Mouse (Mus musculus): ENCODE data around the gene Shf. TPM values are rescaled to one million over a fixed set of nuclear protein-coding genes. Genes with fewer than 3 reads are reported as not detected.
"Not testable (repeated sequence)": the region's sequence is repeated elsewhere in the genome, so short reads cannot be mapped to it uniquely, and the experiment has no call there.

Shf gene
- polyA plus RNA-seq, 1 experiment = 9.6 TPM

DNA sequence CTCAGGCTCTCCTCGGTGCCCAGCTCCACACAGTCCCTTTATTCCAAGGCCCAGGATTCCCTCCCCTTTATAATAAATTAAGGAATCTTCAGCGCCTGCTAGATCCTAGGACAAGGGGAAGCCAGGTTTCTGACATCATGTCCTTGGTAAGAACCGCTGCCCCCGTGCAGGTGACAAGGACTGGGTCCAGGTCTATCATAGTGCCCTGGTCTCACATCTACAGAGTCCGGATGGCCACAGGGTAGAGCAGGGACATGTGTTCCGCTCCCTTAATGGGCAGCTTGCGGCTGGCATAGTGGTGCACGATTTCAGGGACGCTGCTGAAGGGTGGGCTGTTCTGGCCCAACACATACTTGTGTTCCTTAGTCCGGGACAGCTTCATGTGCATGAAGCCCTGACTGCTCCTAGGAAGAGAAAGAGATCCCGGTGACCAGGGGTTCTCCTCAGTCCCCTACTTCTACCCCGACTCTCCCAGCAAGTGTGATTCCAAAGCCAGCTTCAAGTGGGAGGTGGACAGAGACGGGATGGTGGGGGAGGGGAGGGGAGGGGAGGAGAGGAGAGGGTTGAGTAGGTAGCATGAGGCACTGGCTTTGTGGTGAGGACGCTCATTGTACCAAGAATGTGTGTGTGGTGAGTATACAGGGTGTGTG, 19.7 kb downstream of the Shf start:
- TF ChIP-seq POLR2A (IDR thresholded peaks at IDR 0.05; ENCODE audit: borderline replicate concordance, control insufficient read depth, low read depth, low read length) = no peak
- TF ChIP-seq CTCF (IDR thresholded peaks at IDR 0.05; ENCODE audit: control insufficient read depth, insufficient read depth, low read length) = no peak
- Histone ChIP-seq H3K4me1 (ENCODE audit: control insufficient read depth, insufficient read depth, low read length) (no peaks in the 10 kb centered on the region; the same call in 1 of the 2 replicates), H3K4me3 (replicated peaks; ENCODE audit: control insufficient read depth, low read depth, low read length) (peak overlapping the region; percentile 85), H3K27ac (ENCODE audit: control insufficient read depth, insufficient read depth, low read depth, low read length, poor library complexity) (peak overlapping the region; percentile 85; the same call in 1 of the 2 replicates)
- 30% methylated on average over 14 of the region's 14 CpGs for WGBS

DNA sequence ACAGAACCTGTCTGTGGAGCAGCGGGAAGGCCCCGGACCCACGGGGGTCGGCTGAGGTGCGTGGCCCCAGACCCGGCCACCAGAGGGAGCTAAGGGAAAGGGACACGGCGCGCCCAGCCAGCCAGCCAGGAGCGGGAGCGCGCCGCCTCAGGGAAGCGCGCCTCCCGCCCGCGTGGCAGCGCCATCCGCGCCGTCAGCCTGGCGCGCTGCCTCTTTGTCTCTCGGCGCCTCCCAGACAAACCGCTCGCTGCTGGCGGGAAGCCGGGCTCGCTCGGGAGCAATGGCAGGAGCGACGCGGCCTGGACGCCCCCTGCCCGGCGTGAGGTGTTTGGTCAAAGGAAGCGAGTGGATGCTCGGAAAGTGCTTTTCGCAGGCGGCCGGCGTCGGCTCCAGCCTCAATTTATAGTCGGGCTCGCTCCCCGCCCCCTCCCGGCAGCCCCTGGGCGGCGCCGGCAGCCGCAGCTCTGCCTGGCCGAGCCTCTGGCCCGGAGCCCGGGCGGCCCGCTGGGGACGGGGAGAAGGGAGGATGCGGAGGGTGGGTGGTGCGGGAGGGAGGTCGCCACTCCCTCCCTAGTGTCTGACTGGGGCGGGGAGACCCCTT, 20.3 kb downstream of the Shf start:
- under 1% methylated on average over 61 of the region's 63 CpGs for WGBS
- peak overlapping the region; percentile 85 for H3K27ac ChIP-seq (ENCODE audit: control insufficient read depth, insufficient read depth, low read depth, low read length, poor library complexity)
- H3K4me1 ChIP-seq (ENCODE audit: control insufficient read depth, insufficient read depth, low read length) = no peaks in the 10 kb centered on the region; the same call in 1 of the 2 replicates
- TF ChIP-seq CTCF (IDR thresholded peaks at IDR 0.05; ENCODE audit: control insufficient read depth, insufficient read depth, low read length) (peak; percentile 66), POLR2A (IDR thresholded peaks at IDR 0.05; ENCODE audit: borderline replicate concordance, control insufficient read depth, low read depth, low read length) (peak; percentile 68; the same call in 1 of the 2 replicates)
- peak overlapping the region; percentile 85 for H3K4me3 ChIP-seq (replicated peaks; ENCODE audit: control insufficient read depth, low read depth, low read length)

DNA sequence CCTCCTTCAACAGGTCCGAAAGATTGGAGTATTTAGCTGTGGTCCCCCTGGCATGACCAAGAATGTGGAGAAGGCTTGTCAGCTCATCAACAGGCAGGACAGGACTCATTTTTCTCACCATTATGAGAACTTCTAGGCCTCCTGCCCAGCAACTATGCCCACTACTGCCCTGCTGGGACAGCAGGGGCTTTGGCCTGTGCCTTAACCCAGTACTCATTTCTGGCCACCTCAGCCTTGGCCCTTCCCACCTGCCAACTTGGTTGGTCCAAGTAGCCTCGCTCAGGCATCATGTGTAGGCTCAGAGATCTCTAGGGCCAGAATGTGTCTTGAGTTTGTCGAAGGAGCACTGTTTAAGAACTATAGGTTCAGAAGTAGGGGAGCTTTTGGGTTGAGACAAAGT, 21.7 kb downstream of the Shf start:
- no peak overlapping the region for H3K4me3 ChIP-seq (replicated peaks; ENCODE audit: control insufficient read depth, low read depth, low read length)
- TF ChIP-seq POLR2A (IDR thresholded peaks at IDR 0.05; ENCODE audit: borderline replicate concordance, control insufficient read depth, low read depth, low read length) (no peak), CTCF (IDR thresholded peaks at IDR 0.05; ENCODE audit: control insufficient read depth, insufficient read depth, low read length) (no peak)
- H3K4me1 ChIP-seq (ENCODE audit: control insufficient read depth, insufficient read depth, low read length) = no peaks in the 10 kb centered on the region; the same call in 1 of the 2 replicates
- WGBS = 81% methylated on average over 3 of the region's 3 CpGs
- no peak overlapping the region for H3K27ac ChIP-seq (ENCODE audit: control insufficient read depth, insufficient read depth, low read depth, low read length, poor library complexity)

DNA sequence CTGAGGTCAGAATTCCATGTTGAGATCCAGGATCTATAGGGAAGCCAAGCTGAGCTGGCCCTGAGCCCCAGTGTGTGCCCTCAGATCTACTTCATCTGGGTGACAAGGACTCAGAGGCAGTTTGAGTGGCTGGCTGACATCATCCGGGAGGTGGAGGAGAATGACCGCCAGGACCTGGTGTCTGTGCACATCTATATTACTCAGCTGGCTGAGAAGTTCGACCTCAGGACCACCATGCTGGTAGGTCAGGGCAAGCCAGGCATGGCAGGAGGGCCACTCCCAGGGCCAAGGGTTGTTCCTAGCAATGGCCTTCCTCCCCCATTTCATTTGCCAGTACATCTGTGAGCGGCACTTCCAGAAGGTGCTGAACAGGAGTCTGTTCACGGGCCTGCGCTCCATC, 22.8 kb downstream of the Shf start:
- 79% methylated on average over 6 of the region's 6 CpGs for WGBS
- not testable (repeated sequence) for H3K4me3 ChIP-seq (replicated peaks; ENCODE audit: control insufficient read depth, low read depth, low read length); H3K27ac ChIP-seq (ENCODE audit: control insufficient read depth, insufficient read depth, low read depth, low read length, poor library complexity); H3K4me1 ChIP-seq (ENCODE audit: control insufficient read depth, insufficient read depth, low read length)

DNA sequence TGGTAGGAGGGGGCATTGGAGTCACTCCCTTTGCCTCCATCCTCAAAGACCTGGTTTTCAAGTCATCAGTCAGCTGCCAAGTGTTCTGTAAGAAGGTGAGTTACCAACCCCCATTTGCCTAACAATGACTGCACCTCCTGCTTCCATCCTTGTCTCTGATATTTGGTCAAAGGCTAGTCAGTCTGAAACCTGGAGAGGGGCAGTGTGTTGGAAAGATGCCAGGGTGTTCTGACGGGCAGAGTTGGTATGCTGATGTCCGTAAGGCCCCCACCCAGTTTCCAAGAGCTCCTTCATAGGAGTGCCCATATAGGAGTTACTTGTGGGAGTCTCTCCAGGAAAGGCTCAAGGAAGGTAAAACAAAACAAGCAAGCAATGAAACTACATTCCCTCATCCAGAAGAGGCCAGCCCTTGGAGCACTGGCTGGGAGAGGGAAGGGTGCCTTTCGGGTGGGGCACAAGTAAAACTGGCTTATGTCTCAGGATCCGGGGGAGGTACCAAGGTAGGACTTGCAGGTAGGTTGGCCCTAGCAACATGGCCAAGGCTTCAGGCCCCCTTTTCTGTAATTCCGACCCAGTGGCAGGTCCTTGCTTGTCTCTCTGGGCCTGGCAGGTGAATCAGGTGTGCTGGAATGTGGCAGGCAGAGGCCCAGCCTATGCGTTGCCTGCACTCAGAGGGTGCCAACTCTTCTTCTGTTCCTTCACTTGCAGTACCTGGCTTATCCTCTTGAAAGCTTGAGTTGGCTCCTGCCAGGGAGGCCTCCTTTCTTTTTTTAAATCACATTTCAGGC, 23.7 kb downstream of the Shf start:
- WGBS = 88% methylated on average over 6 of the region's 6 CpGs
- H3K4me1 ChIP-seq (ENCODE audit: control insufficient read depth, insufficient read depth, low read length) = no peaks in the 10 kb centered on the region; the same call in 1 of the 2 replicates
- TF ChIP-seq POLR2A (IDR thresholded peaks at IDR 0.05; ENCODE audit: borderline replicate concordance, control insufficient read depth, low read depth, low read length) = no peak
- no peak overlapping the region for H3K27ac ChIP-seq (ENCODE audit: control insufficient read depth, insufficient read depth, low read depth, low read length, poor library complexity)
- H3K4me3 ChIP-seq (replicated peaks; ENCODE audit: control insufficient read depth, low read depth, low read length) = no peak overlapping the region

DNA sequence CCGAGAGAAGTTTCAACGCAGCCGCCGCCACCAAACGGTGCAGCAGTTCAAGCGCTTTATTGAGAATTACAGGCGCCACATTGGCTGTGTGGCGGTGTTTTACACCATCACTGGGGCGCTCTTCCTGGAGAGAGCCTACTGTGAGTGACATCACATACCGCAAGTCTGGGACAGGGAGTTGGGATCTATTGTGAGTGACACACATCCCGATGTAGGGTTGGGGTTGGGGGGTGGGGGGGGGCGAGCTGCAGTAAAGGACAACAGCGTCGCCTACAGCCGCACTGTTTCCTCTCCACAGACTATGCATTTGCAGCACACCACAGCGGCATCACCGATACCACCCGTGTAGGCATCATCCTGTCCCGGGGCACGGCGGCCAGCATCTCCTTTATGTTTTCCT, 31.7 kb downstream of the Shf start:
- H3K27ac ChIP-seq (ENCODE audit: control insufficient read depth, insufficient read depth, low read depth, low read length, poor library complexity) = no peak overlapping the region
- H3K4me3 ChIP-seq (replicated peaks; ENCODE audit: control insufficient read depth, low read depth, low read length) = no peak overlapping the region
- H3K4me1 ChIP-seq (ENCODE audit: control insufficient read depth, insufficient read depth, low read length) = no peaks in the 10 kb centered on the region
- 78% methylated on average over 21 of the region's 21 CpGs for WGBS
- no peak for TF ChIP-seq POLR2A (IDR thresholded peaks at IDR 0.05; ENCODE audit: borderline replicate concordance, control insufficient read depth, low read depth, low read length)
- no peak for TF ChIP-seq CTCF (IDR thresholded peaks at IDR 0.05; ENCODE audit: control insufficient read depth, insufficient read depth, low read length)

DNA sequence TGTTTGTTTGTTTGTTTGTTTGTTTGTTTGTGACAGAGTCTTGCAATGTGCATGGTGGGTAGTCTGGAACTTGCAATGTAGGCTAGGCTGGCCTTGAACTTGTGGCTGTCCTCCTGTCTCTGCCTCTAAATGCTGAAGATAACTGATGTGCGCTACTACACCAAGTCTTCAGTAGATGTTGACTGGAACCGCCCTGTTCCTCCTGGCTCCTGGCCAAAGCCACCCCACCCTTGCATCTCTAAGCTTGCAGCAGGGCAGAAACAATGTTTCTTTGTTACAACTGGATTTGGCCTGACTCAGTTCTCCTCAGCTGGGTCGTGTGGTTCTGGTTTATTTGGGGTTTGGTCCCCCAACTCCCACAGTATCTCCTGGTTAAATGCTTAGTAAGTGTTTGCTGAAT, 34.8 kb downstream of the Shf start:
- no peak for TF ChIP-seq CTCF (IDR thresholded peaks at IDR 0.05; ENCODE audit: control insufficient read depth, insufficient read depth, low read length)
- TF ChIP-seq POLR2A (IDR thresholded peaks at IDR 0.05; ENCODE audit: borderline replicate concordance, control insufficient read depth, low read depth, low read length) = no peak
- Histone ChIP-seq H3K27ac (ENCODE audit: control insufficient read depth, insufficient read depth, low read depth, low read length, poor library complexity) (no peak overlapping the region), H3K4me1 (ENCODE audit: control insufficient read depth, insufficient read depth, low read length) (no peaks in the 10 kb centered on the region), H3K4me3 (replicated peaks; ENCODE audit: control insufficient read depth, low read depth, low read length) (no peak overlapping the region)
- WGBS = 46% methylated on average over 3 of the region's 3 CpGs

DNA sequence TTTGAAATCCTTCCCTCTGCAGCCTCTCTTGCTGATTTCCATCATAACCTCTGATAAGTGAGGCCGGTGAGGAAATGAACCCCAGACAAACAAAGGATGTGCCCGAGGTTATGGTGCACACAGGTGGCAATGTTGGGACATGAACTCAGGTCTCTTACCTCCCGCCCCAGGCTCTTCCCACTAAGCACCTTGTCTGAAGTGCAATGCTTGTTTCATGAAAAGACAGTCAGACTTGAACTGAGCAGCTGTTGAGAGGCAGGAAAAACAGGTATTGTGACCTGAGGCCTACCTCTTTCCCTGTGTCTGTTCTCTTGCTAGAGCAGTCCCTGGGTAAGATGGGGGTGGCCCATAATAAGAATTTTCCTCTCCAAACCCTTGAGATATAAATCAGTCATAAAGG, 36.7 kb downstream of the Shf start:
- TF ChIP-seq CTCF (IDR thresholded peaks at IDR 0.05; ENCODE audit: control insufficient read depth, insufficient read depth, low read length) (no peak), POLR2A (IDR thresholded peaks at IDR 0.05; ENCODE audit: borderline replicate concordance, control insufficient read depth, low read depth, low read length) (no peak)
- Histone ChIP-seq H3K27ac (ENCODE audit: control insufficient read depth, insufficient read depth, low read depth, low read length, poor library complexity) (no peak overlapping the region), H3K4me1 (ENCODE audit: control insufficient read depth, insufficient read depth, low read length) (no peaks in the 10 kb centered on the region), H3K4me3 (replicated peaks; ENCODE audit: control insufficient read depth, low read depth, low read length) (no peak overlapping the region)
- 74% methylated on average over 3 of the region's 3 CpGs for WGBS

DNA sequence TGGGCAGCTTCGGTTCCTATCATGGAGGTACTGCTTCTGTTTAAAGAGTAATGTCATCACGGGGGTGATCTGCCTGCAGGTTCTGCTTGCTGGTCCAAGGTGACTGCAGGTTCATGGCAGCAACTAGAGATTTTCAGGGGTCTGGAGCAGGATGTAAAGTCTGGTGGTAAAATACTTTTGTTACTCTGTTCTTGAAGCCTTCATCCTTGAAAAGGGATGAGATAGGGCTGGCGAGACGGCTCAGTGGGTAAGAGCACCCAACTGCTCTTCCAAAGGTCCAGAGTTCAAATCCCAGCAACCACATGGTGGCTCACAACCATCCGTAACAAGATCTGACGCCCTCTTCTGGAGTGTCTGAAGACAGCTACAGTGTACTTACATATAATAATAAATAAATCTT, 38.6 kb downstream of the Shf start:
- 80% methylated on average over 6 of the region's 6 CpGs for WGBS
- H3K4me3 ChIP-seq (replicated peaks; ENCODE audit: control insufficient read depth, low read depth, low read length); H3K27ac ChIP-seq (ENCODE audit: control insufficient read depth, insufficient read depth, low read depth, low read length, poor library complexity); H3K4me1 ChIP-seq (ENCODE audit: control insufficient read depth, insufficient read depth, low read length): not testable (repeated sequence)

All from bone marrow, adult 2 months (tissue).